Mouse (Mus musculus): ENCODE measurements around the gene Gpam. TPM values are rescaled to one million over a fixed set of nuclear protein-coding genes. Genes with fewer than 3 reads are reported as not detected.

Gene Gpam
- total RNA-seq, 4 experiments from 2014 or later: 42.7 to 58.3 (median 51.8) TPM

- DNase-seq (ENCODE audit: low spot score in 2 of 2): no peak
Observed at GRCm38 (mm10) chr19:55062501-55062900, 64.5 kb downstream of the Gpam start.

- DNase-seq (ENCODE audit: low spot score in 2 of 2): no peak
Observed at GRCm38 (mm10) chr19:55061951-55062350, 65.1 kb downstream of the Gpam start.

GRCm38 (mm10) chr19:55061447-55061901 lies 65.6 kb downstream of the Gpam start:
- DNase-seq (ENCODE audit: low spot score in 2 of 2): no peak

- DNase-seq (ENCODE audit: low spot score in 2 of 2): peak in 1 of 2 experiments; percentile 58
Observed at GRCm38 (mm10) chr19:55060964-55061363, 66.1 kb downstream of the Gpam start.

GRCm38 (mm10) chr19:55057483-55057882 lies 69.6 kb downstream of the Gpam start:
- no peak for DNase-seq (ENCODE audit: low spot score in 2 of 2)

GRCm38 (mm10) chr19:55055634-55056269 lies 71.3 kb downstream of the Gpam start:
- DNase-seq (ENCODE audit: low spot score in 2 of 2): no peak

- DNase-seq (ENCODE audit: low spot score in 2 of 2): no peak
Observed at GRCm38 (mm10) chr19:55053163-55053562, 73.9 kb downstream of the Gpam start.

- DNase-seq (ENCODE audit: low spot score in 2 of 2): no peak
Observed at GRCm38 (mm10) chr19:55037406-55037805, 89.6 kb downstream of the Gpam start.

GRCm38 (mm10) chr19:55018872-55019271 lies 108.2 kb downstream of the Gpam start:
- no peak for DNase-seq (ENCODE audit: low spot score in 2 of 2)

Other genes with a start within 250 kb of the Gpam start
- gene Tectb, start 53.5 kb upstream of the Gpam start, total RNA-seq (2022): under 1 TPM in 2 of 4 experiments, not detected in 2; 0.21 TPM
- gene Gucy2g, start 114.0 kb upstream of the Gpam start, total RNA-seq (2022): 1 to 10 TPM; 2.4 to 4.3 (median 3.3) TPM
- 10 to 100 TPM; 47.3 to 65.0 (median 57.2) TPM for gene Acsl5, start 124.7 kb upstream of the Gpam start, total RNA-seq (2022)
- gene Zdhhc6, start 188.8 kb upstream of the Gpam start, total RNA-seq (2022): 10 to 100 TPM; 23.4 to 26.2 (median 24.8) TPM
- 10 to 100 TPM; 62.8 to 67.7 (median 64.3) TPM for gene Vti1a, start 189.1 kb upstream of the Gpam start, total RNA-seq (2022)